Comparison of ENCODE assay signal across 7 mouse cellular contexts in genomic region chr10:67186489-67186888, GRCm38 (mm10).
DNase-seq lines count a peak whose midpoint lies in the region; ATAC-seq and TF ChIP-seq lines count a peak whose summit lies in the region.

No protein-coding gene starts in this region.

- DNase-seq in lung, postnatal 0 days (ENCODE audit: low spot score) = no peak
- no peak for DNase-seq in lung, postnatal 4 days
- no peak for DNase-seq in forebrain, embryonic 10.5 days (ENCODE audit: extremely low spot score, low spot score)
- DNase-seq in urinary bladder, adult 2 months (ENCODE audit: low spot score) = no peak
- no peak for DNase-seq in thymus, postnatal 4 days

- peak overlapping the region; percentile 85 for H3K27ac ChIP-seq in lung, postnatal 0 days (ENCODE audit: low read length)
- peak overlapping the region; percentile 90 for H3K27ac ChIP-seq in forebrain, embryonic 10.5 days
- H3K27ac ChIP-seq in limb, embryonic 12.5 days = peak overlapping the region; percentile 62; the same call in 1 of the 2 replicates
- peak overlapping the region; percentile 77 for H3K27ac ChIP-seq in stomach, embryonic 15.5 days

- ATAC-seq in lung, postnatal 0 days = no peak
- ATAC-seq in limb, embryonic 12.5 days (ENCODE audit: insufficient number of reproducible peaks, insufficient read depth, low FRiP score, low TSS enrichment, low read depth) = no peak
- no peak for ATAC-seq in stomach, embryonic 15.5 days (ENCODE audit: insufficient read depth, low FRiP score, low read depth)

- no peaks in the 10 kb centered on the region for H3K27me3 ChIP-seq in lung, postnatal 0 days (replicated peaks; ENCODE audit: insufficient read depth, low read length)
- H3K27me3 ChIP-seq in forebrain, embryonic 10.5 days (ENCODE audit: poor library complexity, severe bottlenecking) = no peaks in the 10 kb centered on the region
- H3K27me3 ChIP-seq in limb, embryonic 12.5 days = no peaks in the 10 kb centered on the region
- H3K27me3 ChIP-seq in stomach, embryonic 15.5 days (replicated peaks) = no peaks in the 10 kb centered on the region

- H3K4me3 ChIP-seq in lung, postnatal 0 days (ENCODE audit: low read depth, low read length) = peak overlapping the region; percentile 45
- peak overlapping the region; percentile 57 for H3K4me3 ChIP-seq in forebrain, embryonic 10.5 days
- H3K4me3 ChIP-seq in limb, embryonic 12.5 days (replicated peaks) = peak overlapping the region; percentile 50
- peak overlapping the region; percentile 34 for H3K4me3 ChIP-seq in stomach, embryonic 15.5 days (replicated peaks)

- TF ChIP-seq EP300 in lung, postnatal 0 days (IDR thresholded peaks at IDR 0.05) = no peak

- peak overlapping the region; percentile 61 for H3K4me2 ChIP-seq in lung, postnatal 0 days (replicated peaks; ENCODE audit: low read depth, low read length)
- H3K4me2 ChIP-seq in limb, embryonic 12.5 days = peak overlapping the region; percentile 69
- H3K4me2 ChIP-seq in stomach, embryonic 15.5 days = peak overlapping the region; percentile 52

- TF ChIP-seq CTCF in lung, postnatal 0 days (IDR thresholded peaks at IDR 0.05) = no peak

- no peaks in the 10 kb centered on the region for H3K36me3 ChIP-seq in lung, postnatal 0 days (ENCODE audit: insufficient read depth, low read length)
- H3K36me3 ChIP-seq in forebrain, embryonic 10.5 days (replicated peaks) = peaks cover 10% of the 10 kb centered on the region
- peaks cover 7% of the 10 kb centered on the region for H3K36me3 ChIP-seq in limb, embryonic 12.5 days
- H3K36me3 ChIP-seq in stomach, embryonic 15.5 days = no peaks in the 10 kb centered on the region

- H3K9ac ChIP-seq in lung, postnatal 0 days (replicated peaks; ENCODE audit: low read depth) = 0 out of 2 replicates have a peak overlapping the region, but pooled peaks have one; percentile 27
- H3K9ac ChIP-seq in limb, embryonic 12.5 days (replicated peaks) = peak overlapping the region; percentile 70
- H3K9ac ChIP-seq in stomach, embryonic 15.5 days = no peak overlapping the region

- peaks cover 8% of the 10 kb centered on the region; the same call in 1 of the 2 replicates for H3K4me1 ChIP-seq in lung, postnatal 0 days (ENCODE audit: insufficient read depth, low read depth, low read length)
- H3K4me1 ChIP-seq in forebrain, embryonic 10.5 days = peaks cover 41% of the 10 kb centered on the region
- peaks cover 22% of the 10 kb centered on the region for H3K4me1 ChIP-seq in limb, embryonic 12.5 days (replicated peaks)
- peaks cover 10% of the 10 kb centered on the region; the same call in 1 of the 2 replicates for H3K4me1 ChIP-seq in stomach, embryonic 15.5 days

- no peaks in the 10 kb centered on the region for H3K9me3 ChIP-seq in lung, postnatal 0 days (ENCODE audit: low read length)
- no peaks in the 10 kb centered on the region for H3K9me3 ChIP-seq in forebrain, embryonic 10.5 days
- H3K9me3 ChIP-seq in limb, embryonic 12.5 days = no peaks in the 10 kb centered on the region
- H3K9me3 ChIP-seq in stomach, embryonic 15.5 days = no peaks in the 10 kb centered on the region
